Mouse (Mus musculus) heart, postnatal 36 days (tissue): ENCODE data around the gene Noc4l. TPM values are rescaled to one million over a fixed set of nuclear protein-coding genes. Genes with fewer than 3 reads are reported as not detected.

ENCODE experiments used
- DNase-seq, 2 experiments: peaks; one replicate each; pipeline ENCODE4 v3.0.0; 2021 to 2022
- intact Hi-C: fragments of 180-260 bp; cut with DNase I; formaldehyde crosslinking; loops from one replicate; pipeline ENCODE4 v1.15.1; 2025
- microRNA-seq, 2 experiments: library from miRNA; unstranded; fragments of <30 nt; microRNA quantifications; one replicate each; pipeline ENCODE4 v1.2.0; 2021; ENCODE audit warnings: borderline number of aligned reads in 2 of 2
- total RNA-seq, 2 experiments: library from RNA; stranded (reverse); gene quantifications; 2 replicates each; pipeline ENCODE4 v1.2.3; 2021

Noc4l gene
- total RNA-seq, 2 experiments from 2014 or later: 12.8 to 13.5 TPM

DNA sequence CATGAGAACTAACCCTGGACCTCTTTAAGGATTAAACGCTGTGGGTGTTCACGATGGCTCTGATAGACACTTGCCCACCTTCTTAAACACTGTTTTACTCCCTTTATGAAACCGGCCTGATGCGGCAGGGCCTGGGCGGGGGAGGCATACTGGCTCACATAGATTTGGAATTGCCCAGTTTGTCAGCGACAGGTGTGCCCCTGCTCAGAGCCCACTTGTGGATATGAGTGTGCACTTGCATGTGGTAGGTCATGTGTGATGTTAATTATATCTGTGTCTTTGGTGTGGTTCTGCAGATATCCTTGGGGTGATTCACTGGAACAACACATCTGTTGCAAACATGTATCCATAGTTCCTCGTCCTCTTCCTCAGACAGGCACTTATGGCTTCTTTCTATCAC is 42.7 kb downstream of the Noc4l start:
- DNase-seq: no peak
- intact Hi-C loops: no loop called here

DNA sequence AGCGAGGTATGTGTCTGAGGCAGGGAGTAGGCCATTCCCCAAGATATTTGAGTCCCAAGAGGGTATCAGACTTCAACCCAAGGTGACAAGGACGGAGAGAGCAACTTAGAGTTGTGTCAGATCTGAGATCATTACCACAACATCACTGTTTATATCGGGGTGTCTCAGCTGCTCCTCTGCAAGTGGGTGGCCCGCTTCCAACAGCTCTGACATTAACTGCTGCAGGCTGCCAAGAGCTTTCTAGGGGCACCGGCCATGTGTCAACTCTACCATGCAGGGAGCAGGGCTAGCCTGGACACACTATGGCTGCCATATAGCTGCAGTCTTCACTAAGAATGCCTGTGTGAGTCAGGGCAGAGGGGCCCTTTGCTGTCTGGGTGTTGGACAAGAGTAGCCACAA is 43.3 kb downstream of the Noc4l start:
- intact Hi-C loops: no loop called here
- DNase-seq: no peak

DNA sequence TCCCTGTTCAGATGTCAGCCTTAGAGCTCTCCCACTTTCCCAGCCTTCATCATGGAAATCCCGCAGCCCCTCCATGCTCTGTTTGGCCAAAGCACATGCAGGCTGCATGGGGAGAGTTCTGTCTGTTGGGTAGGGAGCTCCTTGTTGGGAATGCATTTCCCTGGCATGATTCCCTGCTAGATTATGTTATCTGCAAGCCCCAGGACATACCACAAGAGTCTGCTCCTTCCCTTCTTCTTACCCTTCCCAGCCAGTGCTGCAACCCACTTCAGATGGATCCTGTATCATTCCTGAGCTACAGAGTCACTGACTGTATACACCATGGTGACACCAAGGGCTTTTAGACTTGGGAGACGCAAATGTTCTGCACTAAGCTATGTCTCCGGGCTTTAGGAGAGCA is 43.8 kb downstream of the Noc4l start:
- intact Hi-C loops: no loop called here
- DNase-seq: no peak

DNA sequence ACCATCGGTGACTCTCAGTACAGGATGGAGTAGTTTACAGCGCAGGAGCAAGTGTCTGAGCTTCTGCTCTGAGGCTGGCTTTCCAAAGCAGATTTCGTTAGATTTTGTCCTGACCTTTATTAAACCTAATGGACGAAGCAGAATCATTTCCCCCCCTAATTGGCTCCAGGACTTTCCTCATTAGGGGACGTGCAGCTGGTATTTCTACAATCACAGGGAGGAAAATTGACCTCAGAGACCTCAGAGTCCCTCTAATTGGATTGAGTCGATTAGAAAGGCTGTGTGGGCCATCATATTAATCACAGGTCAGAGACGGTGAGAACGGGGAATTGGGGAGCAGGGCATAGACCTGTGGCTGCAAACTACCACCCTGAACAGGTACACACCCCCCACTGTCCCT is 44.3 kb downstream of the Noc4l start:
- no peak for DNase-seq
- intact Hi-C loops: no loop called here

DNA sequence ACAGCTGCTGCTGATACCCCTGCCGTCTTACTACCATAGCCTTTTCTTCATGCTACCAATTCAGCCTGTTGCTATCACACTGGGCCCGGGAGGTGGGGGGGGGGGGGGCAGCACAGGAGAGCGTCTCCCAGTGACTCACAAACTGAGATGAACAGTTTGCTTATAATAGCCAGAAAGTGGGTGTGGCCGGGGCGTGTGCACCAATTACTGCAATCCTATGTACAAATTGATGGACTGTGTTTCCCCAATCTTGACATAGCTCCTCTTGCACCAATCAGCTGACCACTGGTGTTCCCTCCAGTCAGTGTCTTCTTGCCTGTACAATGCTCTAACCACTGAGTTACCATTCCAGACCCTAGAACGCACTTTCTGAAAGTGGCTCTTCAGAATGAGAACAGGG is 44.9 kb downstream of the Noc4l start:
- no peak for DNase-seq
- intact Hi-C loops: no loop called here

DNA sequence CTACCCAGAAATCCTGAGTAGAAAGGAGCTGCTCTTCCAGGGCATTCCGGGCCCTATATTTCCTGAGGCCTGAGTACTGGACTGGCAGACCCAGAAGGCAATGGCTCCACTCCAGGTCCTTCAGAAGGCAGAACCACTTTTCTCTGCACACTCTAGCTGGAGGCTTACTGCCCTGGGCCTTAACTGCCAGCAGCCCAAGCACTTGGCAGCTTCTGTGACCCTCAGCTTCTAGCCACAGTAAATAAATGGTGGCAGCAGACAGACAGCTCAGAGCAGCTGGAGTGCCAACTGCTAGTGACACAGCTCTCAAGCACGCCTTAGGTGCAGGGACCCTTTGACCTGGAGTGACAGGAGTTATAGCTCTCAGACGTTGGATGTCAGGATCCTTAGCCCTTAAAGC is 45.5 kb downstream of the Noc4l start:
- DNase-seq: no peak
- intact Hi-C loops: no loop called here

DNA sequence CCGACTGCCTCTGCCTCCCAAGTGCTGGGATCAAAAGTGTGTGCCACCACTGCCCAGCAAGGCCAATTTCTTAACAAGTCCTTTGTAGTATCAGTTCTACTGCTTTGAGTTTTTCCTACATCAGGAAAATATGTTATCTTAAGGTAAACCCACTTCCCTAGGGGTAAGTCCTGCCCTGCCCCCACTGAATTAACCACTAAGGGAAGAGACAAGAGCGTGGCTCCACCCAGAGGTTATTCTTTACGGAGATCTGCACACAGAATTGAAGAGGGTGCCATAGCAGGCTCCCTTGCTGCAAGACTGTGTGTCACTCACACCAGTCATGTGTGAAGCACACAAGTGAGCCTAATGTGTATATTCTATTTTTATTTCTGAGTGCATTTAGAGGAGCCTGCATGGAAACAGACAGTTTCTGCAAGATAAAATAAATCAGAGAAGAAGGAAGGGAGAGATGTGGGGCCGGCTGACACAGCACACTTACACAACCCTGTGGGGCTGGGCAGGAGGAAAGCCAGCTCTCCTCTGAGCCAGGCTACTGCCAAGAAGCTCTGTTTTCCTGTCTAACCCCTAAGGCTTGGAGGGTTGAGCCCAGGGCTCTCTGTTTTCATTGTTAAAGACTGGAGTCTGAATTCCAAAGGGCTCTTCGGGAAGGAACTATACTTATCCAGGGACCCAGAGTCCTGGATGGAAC is 47.5 kb downstream of the Noc4l start:
- DNase-seq: no peak
- intact Hi-C loops: no loop called here

DNA sequence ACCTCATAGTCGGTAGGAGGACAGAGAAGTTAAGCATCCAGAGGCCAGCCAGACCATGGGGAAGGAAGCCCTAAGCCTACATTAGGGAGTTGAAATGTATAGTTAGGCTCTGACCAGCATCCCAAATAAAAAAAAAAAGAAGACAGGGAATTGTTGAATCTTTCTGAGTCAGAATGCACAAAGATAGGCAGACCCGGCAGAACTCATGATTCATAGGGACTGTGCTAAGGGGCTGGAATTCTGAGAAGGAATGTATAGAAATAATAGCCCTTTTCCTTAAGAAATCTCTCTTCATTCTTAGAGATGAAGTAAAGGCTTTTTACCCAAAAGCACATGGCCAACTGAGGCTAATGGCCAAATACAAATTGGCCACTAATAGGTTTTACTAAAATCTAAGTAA is 48.9 kb downstream of the Noc4l start:
- DNase-seq: no peak
- intact Hi-C loops: no loop called here

DNA sequence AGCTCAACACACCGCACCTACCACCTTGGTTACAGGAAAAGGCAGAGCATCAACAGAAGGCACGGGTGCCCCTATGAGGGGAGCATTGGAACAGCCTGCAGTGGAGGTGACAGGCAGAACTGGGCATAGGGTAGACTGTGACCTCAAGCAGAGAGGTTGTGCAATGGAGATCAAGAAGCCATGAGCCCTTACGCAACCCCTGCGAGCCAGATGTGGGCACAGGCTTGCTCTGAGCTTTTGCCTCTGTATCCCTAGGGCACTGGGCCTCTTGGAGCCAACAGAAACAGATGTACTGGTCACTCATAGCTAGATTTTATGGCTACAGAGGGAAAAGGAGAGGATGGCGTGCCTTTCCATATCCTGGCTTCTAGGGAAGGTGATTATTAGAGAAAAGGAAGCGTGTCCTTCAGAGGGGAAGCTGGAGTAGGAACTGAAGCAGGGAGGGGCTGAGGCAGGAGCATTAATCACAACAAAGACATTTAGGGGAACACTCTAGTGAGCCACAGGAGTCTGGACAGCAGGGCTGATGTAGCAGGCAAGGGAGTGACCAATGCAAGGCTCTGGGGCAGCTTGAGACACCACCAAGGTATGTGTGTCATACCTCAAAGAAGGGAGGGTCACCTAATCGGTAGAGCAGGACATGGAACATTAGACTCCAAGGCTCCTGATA is 50.1 kb downstream of the Noc4l start:
- DNase-seq: no peak

More for the DNA sequence above, 50.1 kb downstream of the Noc4l start:
- intact Hi-C loops: no loop called here

Small RNA genes lying within 50 kb of the gene (microRNA-seq; reads per million reads assigned to microRNA genes)
- gene Mir7026: 0 reads per million in 2 experiments

Other genes starting within 250 kb of the Noc4l start
- 10 to 100 TPM; 38.5 to 50.5 TPM for gene Fbrsl1, start 204.9 kb downstream of the Noc4l start, total RNA-seq
- not detected for gene Galnt9, start 109.1 kb downstream of the Noc4l start, total RNA-seq
- gene Ddx51, start within 50 bp of the Noc4l start, total RNA-seq: 10 to 100 TPM in 1 of 2 experiments, 1 to 10 TPM in 1; 8.2 to 12.0 TPM
- gene Ep400, start 117.3 kb upstream of the Noc4l start, total RNA-seq: 10 to 100 TPM; 30.0 to 38.4 TPM
- gene Pus1, start 127.2 kb upstream of the Noc4l start, total RNA-seq: 10 to 100 TPM; 18.8 to 21.9 TPM
- 10 to 100 TPM; 85.6 to 94.0 TPM for gene Ulk1, start 156.7 kb upstream of the Noc4l start, total RNA-seq
- gene Hscb, start 186.4 kb upstream of the Noc4l start, total RNA-seq: 10 to 100 TPM; 18.2 to 20.7 TPM
- 1 to 10 TPM; 3.3 to 3.4 TPM for gene Chek2, start 186.6 kb upstream of the Noc4l start, total RNA-seq
- gene Ttc28, start 226.4 kb upstream of the Noc4l start, total RNA-seq: 10 to 100 TPM; 13.5 to 15.3 TPM